Mouse (Mus musculus) E14TG2a.4 (cell line): ENCODE measurements around the gene Tatdn3.

Experiments used
- CTCF ChIP-seq: conservative IDR thresholded peaks from 2 replicates; pipeline ENCODE4 v1.5.1; 2014; ENCODE audit warnings: low read length
- NANOG ChIP-seq: IDR thresholded peaks from 2 replicates; pipeline ENCODE4 v1.6.1; 2014; ENCODE audit warnings: borderline replicate concordance, low read length, mixed read lengths

GRCm38 (mm10) chr1:191073486-191073885, 10.8 kb upstream of the Tatdn3 start:
- TF ChIP-seq CTCF = no peak
- no peak for TF ChIP-seq NANOG
